Mouse (Mus musculus): ENCODE data around the gene Ccdc115. TPM values are rescaled to one million over a fixed set of nuclear protein-coding genes. Genes with fewer than 3 reads are reported as not detected.

Ccdc115 gene
- polyA plus RNA-seq, 1 experiment from 2014 or later, result 52.6 TPM

DNA sequence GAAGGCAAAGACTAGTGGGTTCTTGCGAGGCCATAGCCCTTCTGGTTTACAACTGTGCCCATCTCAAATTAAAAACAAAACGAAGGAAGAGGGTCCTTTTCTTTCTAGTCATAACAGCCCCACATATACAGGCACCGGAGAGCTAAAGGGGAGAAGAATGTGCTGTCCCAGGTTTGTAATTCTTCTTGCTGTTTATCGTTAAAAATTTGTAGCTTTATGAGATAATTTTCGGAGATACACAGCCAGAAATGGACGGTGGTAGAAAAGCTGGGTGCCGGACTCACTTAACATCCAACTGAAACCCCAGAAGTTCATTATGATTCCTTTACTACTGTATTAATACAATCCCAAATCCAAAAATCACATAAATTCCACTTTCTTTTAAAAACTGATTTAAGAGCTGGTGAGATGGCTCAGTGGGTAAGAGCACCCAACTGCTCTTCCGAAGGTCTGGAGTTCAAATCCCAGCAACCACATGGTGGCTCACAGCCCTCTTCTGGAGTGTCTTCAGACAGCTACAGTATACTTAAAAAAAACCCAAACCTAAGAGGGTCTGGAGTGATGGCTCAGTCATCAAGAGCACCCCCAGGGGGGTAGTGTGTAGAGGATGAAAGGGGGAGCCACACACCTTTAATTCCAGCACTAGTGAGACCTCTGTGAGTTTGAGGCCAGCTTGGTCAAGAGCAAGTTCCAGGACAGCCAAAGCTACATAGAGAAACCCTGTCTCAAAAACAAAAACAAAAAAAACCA lies 3.9 kb downstream of the Ccdc115 start:
- no peak for DNase-seq (ENCODE audit: low spot score)

DNA sequence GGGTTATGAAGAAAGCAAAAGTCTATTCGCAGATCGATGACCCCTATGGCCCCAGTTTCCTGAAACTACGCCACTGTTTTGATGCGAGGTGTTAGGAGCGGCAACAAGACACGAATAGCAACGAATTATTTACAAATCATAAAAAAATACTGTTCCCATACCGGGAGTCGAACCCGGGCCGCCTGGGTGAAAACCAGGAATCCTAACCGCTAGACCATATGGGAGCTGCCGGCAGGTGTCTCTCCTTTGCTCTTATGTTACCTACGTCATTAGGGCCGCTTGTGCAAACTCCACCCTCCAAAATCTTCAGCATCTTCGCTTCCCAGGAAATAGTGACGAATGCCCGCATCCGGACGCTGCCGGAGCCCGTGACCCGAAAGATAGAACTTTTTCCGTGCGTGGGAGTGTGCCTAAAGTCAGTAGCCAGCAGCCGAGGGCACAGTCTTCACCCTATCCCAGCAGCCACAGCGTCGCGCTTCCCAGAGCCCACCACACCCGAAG lies 4.8 kb downstream of the Ccdc115 start:
- H3K9me3 ChIP-seq (ENCODE audit: control insufficient read depth, low read length), result peaks cover 16% of the 10 kb centered on the region
- no peaks in the 10 kb centered on the region for H3K36me3 ChIP-seq (ENCODE audit: control insufficient read depth, insufficient read depth, low read length)
- H3K4me2 ChIP-seq (ENCODE audit: low read depth, severe bottlenecking), result peak overlapping the region; percentile 36
- peaks cover 4% of the 10 kb centered on the region; the same call in 1 of the 2 replicates for H3K4me1 ChIP-seq (ENCODE audit: control insufficient read depth, insufficient read depth, low read length)
- peak; percentile 10; the same call in 1 of the 2 replicates for ATAC-seq (ENCODE audit: insufficient number of reproducible peaks, low FRiP score, low TSS enrichment, low read depth)
- peak overlapping the region; percentile 80 for H3K9ac ChIP-seq (ENCODE audit: low read length)
- peak overlapping the region; percentile 69 for H3K27ac ChIP-seq (replicated peaks; ENCODE audit: low read depth, low read length)
- 0% methylated on average over 30 of the region's 30 CpGs for WGBS
- DNase-seq (ENCODE audit: low spot score), result peak; percentile 98
- no peaks in the 10 kb centered on the region for H3K27me3 ChIP-seq (ENCODE audit: control insufficient read depth, insufficient read depth, low read length)
- H3K4me3 ChIP-seq (ENCODE audit: low read depth, low read length), result peak overlapping the region; percentile 62

More for the DNA sequence above, 3.9 kb downstream of the Ccdc115 start:
- Histone ChIP-seq H3K27me3 (ENCODE audit: control insufficient read depth, insufficient read depth, low read length) (no peaks in the 10 kb centered on the region), H3K4me1 (ENCODE audit: control insufficient read depth, insufficient read depth, low read length) (peaks cover 4% of the 10 kb centered on the region; the same call in 1 of the 2 replicates), H3K9me3 (ENCODE audit: control insufficient read depth, low read length) (peaks cover 16% of the 10 kb centered on the region), H3K9ac (ENCODE audit: low read length) (peak overlapping the region; percentile 80), H3K36me3 (ENCODE audit: control insufficient read depth, insufficient read depth, low read length) (no peaks in the 10 kb centered on the region), H3K4me2 (ENCODE audit: low read depth, severe bottlenecking) (peak overlapping the region; percentile 36), H3K27ac (replicated peaks; ENCODE audit: low read depth, low read length) (peak overlapping the region; percentile 69), H3K4me3 (ENCODE audit: low read depth, low read length) (peak overlapping the region; percentile 62)
- ATAC-seq (ENCODE audit: insufficient number of reproducible peaks, low FRiP score, low TSS enrichment, low read depth), result no peak
- 33% methylated on average over 8 of the region's 8 CpGs for WGBS

- Histone ChIP-seq H3K4me1 (ENCODE audit: control insufficient read depth, insufficient read depth, low read length) (peaks cover 4% of the 10 kb centered on the region; the same call in 1 of the 2 replicates), H3K4me2 (ENCODE audit: low read depth, severe bottlenecking) (peak overlapping the region; percentile 36), H3K9me3 (ENCODE audit: control insufficient read depth, low read length) (peaks cover 16% of the 10 kb centered on the region), H3K27me3 (ENCODE audit: control insufficient read depth, insufficient read depth, low read length) (no peaks in the 10 kb centered on the region), H3K4me3 (ENCODE audit: low read depth, low read length) (peak overlapping the region; percentile 62), H3K36me3 (ENCODE audit: control insufficient read depth, insufficient read depth, low read length) (no peaks in the 10 kb centered on the region), H3K9ac (ENCODE audit: low read length) (peak overlapping the region; percentile 23; the same call in 1 of the 2 replicates), H3K27ac (replicated peaks; ENCODE audit: low read depth, low read length) (no peak overlapping the region)
- no peak for ATAC-seq (ENCODE audit: insufficient number of reproducible peaks, low FRiP score, low TSS enrichment, low read depth)
- WGBS, result 12% methylated on average over 19 of the region's 19 CpGs
- DNase-seq (ENCODE audit: low spot score), result peak; percentile 60
These were observed 5.5 kb downstream of the Ccdc115 start for GRCm38 (mm10) chr1:34433891-34434521.

DNA sequence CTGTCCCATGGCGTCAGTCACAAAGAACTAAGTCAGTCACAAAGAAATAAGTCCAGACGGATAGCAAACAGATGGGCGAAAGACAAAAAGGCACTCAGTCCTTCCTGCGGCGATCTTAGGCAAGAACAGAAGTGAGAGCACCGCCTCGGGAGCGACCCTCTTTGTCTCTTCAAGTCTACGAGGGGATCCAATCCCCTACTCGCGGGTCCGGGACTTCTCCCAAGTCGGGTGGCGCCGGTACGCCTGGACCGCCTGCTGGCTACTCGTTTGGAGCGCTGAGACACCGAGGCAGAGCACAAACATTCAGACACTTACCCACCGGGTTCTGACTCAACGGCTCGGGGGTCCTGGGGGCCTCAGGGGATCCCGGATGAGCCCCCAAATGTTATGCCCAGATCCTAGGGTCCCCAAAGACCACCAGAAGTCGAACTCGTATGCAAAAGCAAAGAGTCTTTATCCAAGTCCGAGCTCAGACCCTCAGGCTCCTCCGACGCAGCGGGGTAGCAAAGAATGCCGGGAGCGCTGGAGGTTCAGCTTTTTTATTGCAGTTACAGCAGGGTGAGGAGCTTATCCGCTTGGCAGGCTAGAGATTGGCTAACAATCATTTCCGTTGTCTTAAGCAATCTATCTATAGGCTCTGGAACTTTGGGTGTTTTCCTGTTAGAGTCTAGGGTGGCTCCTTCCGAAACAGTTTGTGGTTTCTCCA lies 6.5 kb downstream of the Ccdc115 start:
- Histone ChIP-seq H3K27me3 (ENCODE audit: control insufficient read depth, insufficient read depth, low read length) (no peaks in the 10 kb centered on the region), H3K36me3 (ENCODE audit: control insufficient read depth, insufficient read depth, low read length) (no peaks in the 10 kb centered on the region), H3K4me2 (ENCODE audit: low read depth, severe bottlenecking) (peak overlapping the region; percentile 51), H3K9me3 (ENCODE audit: control insufficient read depth, low read length) (peaks cover 16% of the 10 kb centered on the region), H3K27ac (replicated peaks; ENCODE audit: low read depth, low read length) (no peak overlapping the region), H3K4me3 (ENCODE audit: low read depth, low read length) (peak overlapping the region; percentile 29), H3K9ac (ENCODE audit: low read length) (peak overlapping the region; percentile 66), H3K4me1 (ENCODE audit: control insufficient read depth, insufficient read depth, low read length) (no peaks in the 10 kb centered on the region)
- ATAC-seq (ENCODE audit: insufficient number of reproducible peaks, low FRiP score, low TSS enrichment, low read depth) (no peak), DNase-seq (ENCODE audit: low spot score) (peak; percentile 73)
- WGBS, result 14% methylated on average over 35 of the region's 35 CpGs

DNA sequence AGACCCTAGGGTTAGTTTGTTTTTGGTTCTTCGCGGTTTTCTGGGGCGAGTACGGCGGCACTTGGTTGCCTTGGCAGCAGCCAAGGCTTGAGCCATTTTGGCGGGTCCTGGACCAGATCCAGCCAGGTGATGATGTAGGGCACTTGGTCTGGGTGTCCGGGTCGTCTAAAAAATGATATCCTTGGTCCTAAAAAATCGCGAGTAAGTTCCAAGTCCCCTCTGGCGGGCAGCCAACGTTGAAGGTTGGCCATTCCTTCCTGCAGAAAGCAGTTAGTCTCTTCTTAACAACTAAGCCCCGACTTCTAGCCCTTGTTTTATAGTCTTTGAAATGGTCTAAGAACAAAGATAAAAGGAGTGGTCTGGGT lies 7.1 kb downstream of the Ccdc115 start:
- 62% methylated on average over 13 of the region's 13 CpGs for WGBS
- H3K36me3 ChIP-seq (ENCODE audit: control insufficient read depth, insufficient read depth, low read length), result no peaks in the 10 kb centered on the region
- no peak for ATAC-seq (ENCODE audit: insufficient number of reproducible peaks, low FRiP score, low TSS enrichment, low read depth)
- no peaks in the 10 kb centered on the region for H3K4me1 ChIP-seq (ENCODE audit: control insufficient read depth, insufficient read depth, low read length)
- H3K27me3 ChIP-seq (ENCODE audit: control insufficient read depth, insufficient read depth, low read length), result no peaks in the 10 kb centered on the region
- peaks cover 16% of the 10 kb centered on the region for H3K9me3 ChIP-seq (ENCODE audit: control insufficient read depth, low read length)
- H3K4me3 ChIP-seq (ENCODE audit: low read depth, low read length), result peak overlapping the region; percentile 29
- no peak for DNase-seq (ENCODE audit: low spot score)
- H3K4me2 ChIP-seq (ENCODE audit: low read depth, severe bottlenecking), result peak overlapping the region; percentile 51
- H3K9ac ChIP-seq (ENCODE audit: low read length), result no peak overlapping the region
- no peak overlapping the region for H3K27ac ChIP-seq (replicated peaks; ENCODE audit: low read depth, low read length)

- Histone ChIP-seq H3K27ac (replicated peaks; ENCODE audit: low read depth, low read length) (no peak overlapping the region), H3K4me3 (ENCODE audit: low read depth, low read length) (no peak overlapping the region), H3K9ac (ENCODE audit: low read length) (no peak overlapping the region), H3K9me3 (ENCODE audit: control insufficient read depth, low read length) (peaks cover 16% of the 10 kb centered on the region), H3K4me1 (ENCODE audit: control insufficient read depth, insufficient read depth, low read length) (no peaks in the 10 kb centered on the region), H3K27me3 (ENCODE audit: control insufficient read depth, insufficient read depth, low read length) (no peaks in the 10 kb centered on the region), H3K36me3 (ENCODE audit: control insufficient read depth, insufficient read depth, low read length) (no peaks in the 10 kb centered on the region), H3K4me2 (ENCODE audit: low read depth, severe bottlenecking) (no peak overlapping the region)
- 95% methylated on average over 9 of the region's 9 CpGs for WGBS
- no peak for DNase-seq (ENCODE audit: low spot score)
- ATAC-seq (ENCODE audit: insufficient number of reproducible peaks, low FRiP score, low TSS enrichment, low read depth), result no peak
These were observed 8.0 kb downstream of the Ccdc115 start for GRCm38 (mm10) chr1:34431431-34431830.

- H3K36me3 ChIP-seq (ENCODE audit: control insufficient read depth, insufficient read depth, low read length), result no peaks in the 10 kb centered on the region
- no peaks in the 10 kb centered on the region for H3K4me1 ChIP-seq (ENCODE audit: control insufficient read depth, insufficient read depth, low read length)
- no peak for DNase-seq (ENCODE audit: low spot score)
- no peak overlapping the region for H3K9ac ChIP-seq (ENCODE audit: low read length)
- ATAC-seq (ENCODE audit: insufficient number of reproducible peaks, low FRiP score, low TSS enrichment, low read depth), result no peak
- no peaks in the 10 kb centered on the region for H3K27me3 ChIP-seq (ENCODE audit: control insufficient read depth, insufficient read depth, low read length)
- no peak overlapping the region for H3K27ac ChIP-seq (replicated peaks; ENCODE audit: low read depth, low read length)
- no peak overlapping the region for H3K4me3 ChIP-seq (ENCODE audit: low read depth, low read length)
- no peak overlapping the region for H3K4me2 ChIP-seq (ENCODE audit: low read depth, severe bottlenecking)
- H3K9me3 ChIP-seq (ENCODE audit: control insufficient read depth, low read length), result peaks cover 16% of the 10 kb centered on the region
- WGBS, result 94% methylated on average over 3 of the region's 3 CpGs
These were observed 8.5 kb downstream of the Ccdc115 start for GRCm38 (mm10) chr1:34430981-34431380.

GRCm38 (mm10) chr1:34429281-34429680 lies 10.2 kb downstream of the Ccdc115 start:
- Histone ChIP-seq H3K4me3 (ENCODE audit: low read depth, low read length) (no peak overlapping the region), H3K4me2 (ENCODE audit: low read depth, severe bottlenecking) (no peak overlapping the region), H3K9me3 (ENCODE audit: control insufficient read depth, low read length) (peaks cover 16% of the 10 kb centered on the region), H3K27ac (replicated peaks; ENCODE audit: low read depth, low read length) (no peak overlapping the region), H3K27me3 (ENCODE audit: control insufficient read depth, insufficient read depth, low read length) (no peaks in the 10 kb centered on the region), H3K4me1 (ENCODE audit: control insufficient read depth, insufficient read depth, low read length) (no peaks in the 10 kb centered on the region), H3K36me3 (ENCODE audit: control insufficient read depth, insufficient read depth, low read length) (no peaks in the 10 kb centered on the region), H3K9ac (ENCODE audit: low read length) (no peak overlapping the region)
- ATAC-seq (ENCODE audit: insufficient number of reproducible peaks, low FRiP score, low TSS enrichment, low read depth), result no peak
- 96% methylated on average over 4 of the region's 4 CpGs for WGBS
- no peak for DNase-seq (ENCODE audit: low spot score)
